Mouse (Mus musculus) thymus, adult 2 months (tissue): ENCODE data around the gene Zfhx3. TPM values are rescaled to one million over a fixed set of nuclear protein-coding genes. Genes with fewer than 3 reads are reported as not detected.

Experiments
- DNase-seq: peaks from one replicate; pipeline ENCODE4 v3.0.0; 2021
- H3K27ac ChIP-seq: fragments of 200-500 bp; 2 replicates; pipeline ENCODE4 v1.5.1; 2012; ENCODE audit warnings: low read length, control low read depth; ENCODE audit not compliant: control insufficient read depth, insufficient read depth
- H3K27me3 ChIP-seq: fragments of 200-500 bp; 2 replicates; pipeline ENCODE4 v1.6.1; 2012; ENCODE audit warnings: mild to moderate bottlenecking, low read length, moderate library complexity, mixed read lengths; ENCODE audit not compliant: control insufficient read depth, insufficient read depth
- H3K36me3 ChIP-seq: fragments of 200-500 bp; 2 replicates; pipeline ENCODE4 v1.6.1; 2012; ENCODE audit warnings: mild to moderate bottlenecking, low read length, moderate library complexity; ENCODE audit not compliant: control insufficient read depth, insufficient read depth
- H3K4me1 ChIP-seq: fragments of 200-500 bp; replicated peaks from 2 replicates; pipeline ENCODE4 v1.6.1; 2012; ENCODE audit warnings: low read length; ENCODE audit not compliant: control insufficient read depth, insufficient read depth
- H3K4me3 ChIP-seq: fragments of 200-500 bp; 2 replicates; pipeline ENCODE4 v1.5.1; 2012; ENCODE audit warnings: mild to moderate bottlenecking, low read length, control low read depth, moderate library complexity; ENCODE audit not compliant: control insufficient read depth, insufficient read depth
- CTCF ChIP-seq: fragments of 200-500 bp; IDR thresholded peaks from 2 replicates; pipeline ENCODE4 v1.5.1; 2012; ENCODE audit warnings: mild to moderate bottlenecking, control low read depth, low read length, moderate library complexity, borderline replicate concordance; ENCODE audit not compliant: control insufficient read depth, poor library complexity, insufficient read depth; ENCODE audit errors: extremely low read depth
- POLR2A ChIP-seq: fragments of 200-500 bp; IDR thresholded peaks from 2 replicates; pipeline ENCODE4 v1.6.1; 2012; ENCODE audit warnings: mild to moderate bottlenecking, low read length, control low read depth, moderate library complexity; ENCODE audit not compliant: control insufficient read depth, poor library complexity, insufficient read depth; ENCODE audit errors: extremely low read depth
- WGBS: fragments of 180-500 bp; shearing (Covaris S2); methylation state at CpG from one replicate; pipeline ENCODE4 v1.1.7; 2018; 5-methylcytosine and 5-hydroxymethylcytosine counted together
- polyA plus RNA-seq: library from polyadenylated mRNA; depleted of rRNA; stranded (reverse); fragments of >200 nt; gene quantifications from 2 replicates; pipeline ENCODE4 v1.2.3, GENCODE M21; 2012

Gene Zfhx3
- polyA plus RNA-seq, 1 experiment: 1.1 TPM

GRCm38 (mm10) chr8:108783155-108783554 is 840.7 kb downstream of the Zfhx3 start:
- no peaks in the 10 kb centered on the region for H3K27me3 ChIP-seq
- H3K27ac ChIP-seq: no peak overlapping the region
- no peaks in the 10 kb centered on the region for H3K4me1 ChIP-seq
- no peaks in the 10 kb centered on the region for H3K36me3 ChIP-seq
- WGBS: 73% methylated on average over 10 of the region's 10 CpGs
- TF ChIP-seq POLR2A (no peak), CTCF (no peak)
- DNase-seq: no peak
- no peak overlapping the region for H3K4me3 ChIP-seq

- Histone ChIP-seq H3K36me3 (no peaks in the 10 kb centered on the region), H3K4me1 (no peaks in the 10 kb centered on the region), H3K4me3 (no peak overlapping the region), H3K27me3 (no peaks in the 10 kb centered on the region), H3K27ac (no peak overlapping the region)
- no peak for TF ChIP-seq CTCF
- TF ChIP-seq POLR2A: no peak
- no peak for DNase-seq
- WGBS: 79% methylated on average over 6 of the region's 6 CpGs
Observed at GRCm38 (mm10) chr8:108788156-108788761, 845.8 kb downstream of the Zfhx3 start.

GRCm38 (mm10) chr8:108788762-108789157 is 846.3 kb downstream of the Zfhx3 start:
- WGBS: 95% methylated on average over 10 of the region's 10 CpGs
- TF ChIP-seq CTCF (no peak), POLR2A (no peak)
- H3K4me1 ChIP-seq: no peaks in the 10 kb centered on the region

GRCm38 (mm10) chr8:108790559-108791293 is 848.3 kb downstream of the Zfhx3 start:
- Histone ChIP-seq H3K4me3 (no peak overlapping the region), H3K4me1 (no peaks in the 10 kb centered on the region), H3K27ac (no peak overlapping the region), H3K27me3 (no peaks in the 10 kb centered on the region), H3K36me3 (no peaks in the 10 kb centered on the region)
- no peak for DNase-seq
- TF ChIP-seq POLR2A (no peak), CTCF (no peak)
- 93% methylated on average over 14 of the region's 14 CpGs for WGBS

More at GRCm38 (mm10) chr8:108788762-108789157, 846.3 kb downstream of the Zfhx3 start:
- no peak for DNase-seq
- Histone ChIP-seq H3K27me3 (no peaks in the 10 kb centered on the region), H3K4me3 (no peak overlapping the region), H3K27ac (no peak overlapping the region), H3K36me3 (no peaks in the 10 kb centered on the region)

- Histone ChIP-seq H3K27me3 (no peaks in the 10 kb centered on the region), H3K4me1 (no peaks in the 10 kb centered on the region), H3K4me3 (no peak overlapping the region), H3K27ac (no peak overlapping the region), H3K36me3 (no peaks in the 10 kb centered on the region)
- WGBS: 94% methylated on average over 3 of the region's 3 CpGs
- TF ChIP-seq CTCF: no peak
- TF ChIP-seq POLR2A: no peak
- no peak for DNase-seq
Observed at GRCm38 (mm10) chr8:108796076-108796475, 853.6 kb downstream of the Zfhx3 start.

- Histone ChIP-seq H3K36me3 (no peaks in the 10 kb centered on the region), H3K27me3 (no peaks in the 10 kb centered on the region), H3K4me1 (no peaks in the 10 kb centered on the region), H3K4me3 (no peak overlapping the region), H3K27ac (no peak overlapping the region)
- TF ChIP-seq CTCF (no peak), POLR2A (no peak)
- WGBS: 88% methylated on average over 3 of the region's 3 CpGs
- no peak for DNase-seq
Observed at GRCm38 (mm10) chr8:108796882-108797281, 854.4 kb downstream of the Zfhx3 start.

GRCm38 (mm10) chr8:108798012-108798411 is 855.6 kb downstream of the Zfhx3 start:
- DNase-seq: no peak
- H3K4me3 ChIP-seq: no peak overlapping the region
- WGBS: 90% methylated on average over 12 of the region's 12 CpGs
- H3K27me3 ChIP-seq: no peaks in the 10 kb centered on the region
- no peaks in the 10 kb centered on the region for H3K36me3 ChIP-seq
- H3K27ac ChIP-seq: no peak overlapping the region
- no peaks in the 10 kb centered on the region for H3K4me1 ChIP-seq
- TF ChIP-seq CTCF: no peak
